Mouse (Mus musculus) 3134 (cell line): ENCODE measurements around the gene Ntrk2.

Experiments used
- DNase-seq: peaks from one replicate; pipeline ENCODE4 v3.0.0-alpha.2; 2011; ENCODE audit warnings: low spot score; ENCODE audit not compliant: insufficient read length; ENCODE audit errors: extremely low read depth

Gene Ntrk2

DNA sequence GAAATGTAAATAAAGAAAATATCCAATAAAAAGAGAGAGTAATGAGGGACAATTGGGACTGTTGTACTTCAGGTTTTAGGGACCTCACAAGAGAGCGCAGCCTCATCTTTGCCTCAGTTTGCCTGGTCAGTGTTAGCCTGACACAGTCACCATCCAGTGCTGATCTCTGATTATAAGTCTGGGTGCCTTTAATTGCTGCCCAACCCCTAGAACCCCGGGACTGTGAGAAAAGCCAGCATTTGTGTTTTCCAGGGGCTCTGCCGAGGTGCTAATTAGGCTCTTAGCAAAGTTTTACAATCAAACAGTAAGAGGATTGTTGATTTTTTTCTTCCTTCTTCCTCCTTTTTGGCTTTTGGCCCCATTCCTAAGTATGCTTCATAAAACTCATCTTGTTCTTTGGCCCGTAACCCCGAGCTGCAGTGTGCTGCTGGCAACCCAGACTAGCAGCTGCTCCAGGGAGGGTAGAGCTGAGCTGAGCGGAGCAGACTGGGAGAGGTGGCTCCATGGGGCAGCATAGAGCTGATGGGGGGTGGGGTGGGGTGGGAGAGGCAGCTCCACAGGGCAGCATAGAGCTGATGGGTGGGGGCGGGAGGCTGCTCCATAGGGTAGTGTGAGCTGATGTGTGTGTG lies 34.5 kb downstream of the Ntrk2 start:
- no peak for DNase-seq

DNA sequence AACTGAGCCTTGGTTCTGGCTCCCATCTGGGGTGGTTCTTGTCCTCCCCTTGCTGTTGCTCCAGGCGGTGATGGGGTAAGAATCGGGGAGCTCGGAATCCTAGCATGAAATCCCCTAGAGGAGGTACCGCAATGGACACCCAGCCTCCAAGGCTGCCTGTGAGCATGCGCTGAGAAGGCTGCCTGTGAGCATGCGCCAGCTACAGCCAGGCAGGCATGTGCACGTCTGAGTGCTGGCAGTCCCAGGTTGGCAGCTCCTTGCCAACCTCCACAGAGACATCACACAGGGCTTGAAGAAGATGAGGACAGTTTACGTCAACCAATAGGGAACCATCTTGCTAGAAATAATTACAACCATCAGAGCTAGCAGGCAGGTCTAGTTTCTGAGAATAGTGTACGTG lies 37.5 kb downstream of the Ntrk2 start:
- DNase-seq, result no peak

DNA sequence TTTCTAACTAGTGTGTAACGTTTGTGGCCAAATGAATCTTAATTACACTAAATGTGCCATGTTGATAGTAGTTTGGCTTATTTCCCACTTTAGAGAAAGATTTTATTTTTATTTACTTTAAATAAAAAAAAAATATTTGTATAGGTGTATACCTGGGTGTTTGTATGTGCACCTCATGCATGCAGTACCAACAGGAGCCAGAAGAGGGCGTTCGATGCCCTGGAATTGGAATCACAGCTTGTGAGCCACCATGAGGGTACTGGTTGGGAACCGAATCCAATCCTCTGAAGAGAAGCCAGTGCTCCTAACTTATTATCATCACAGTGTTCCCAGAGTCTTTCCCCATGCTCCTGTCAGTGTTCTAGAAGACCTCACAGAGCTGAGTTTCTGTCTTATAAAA lies 42.2 kb downstream of the Ntrk2 start:
- DNase-seq, result no peak

DNA sequence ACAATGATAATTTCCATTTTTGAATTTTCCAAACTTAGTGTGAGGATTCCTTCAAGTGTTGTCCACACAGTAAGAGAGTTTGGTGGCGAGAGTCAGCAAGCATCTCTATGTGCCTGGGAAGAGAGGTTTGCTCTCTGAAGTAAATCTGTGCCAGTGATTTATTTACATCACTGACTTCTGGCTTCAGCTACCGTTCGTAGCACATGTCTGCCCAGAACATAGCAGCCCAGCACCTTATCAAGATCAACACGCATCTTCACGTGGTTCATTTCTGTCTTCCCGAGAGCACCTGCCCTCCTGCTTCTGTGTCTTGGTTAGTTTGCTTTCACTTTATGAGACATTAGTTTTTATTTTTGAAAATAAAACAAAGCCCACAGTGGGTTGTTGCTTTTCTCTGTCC lies 47.3 kb downstream of the Ntrk2 start:
- no peak for DNase-seq

DNA sequence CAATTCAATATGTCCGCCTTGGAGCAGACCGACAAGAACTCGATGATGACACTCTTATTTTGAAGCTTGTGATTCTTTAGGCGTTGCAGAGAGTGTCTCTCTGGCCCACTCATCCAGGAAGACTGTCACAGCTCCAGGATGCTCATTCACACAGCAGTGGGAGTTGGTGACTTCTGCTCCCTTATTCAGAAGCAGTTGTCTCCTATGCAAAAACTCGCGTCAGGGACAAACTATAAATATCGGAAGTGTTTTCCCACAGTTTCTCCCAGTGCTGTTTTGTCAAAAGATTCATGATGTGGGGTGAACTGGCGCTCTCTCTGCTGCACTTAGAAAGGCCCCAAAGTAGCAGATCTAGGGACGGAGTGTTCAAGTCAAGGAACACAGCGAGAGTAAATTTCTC lies 59.9 kb downstream of the Ntrk2 start:
- no peak for DNase-seq

DNA sequence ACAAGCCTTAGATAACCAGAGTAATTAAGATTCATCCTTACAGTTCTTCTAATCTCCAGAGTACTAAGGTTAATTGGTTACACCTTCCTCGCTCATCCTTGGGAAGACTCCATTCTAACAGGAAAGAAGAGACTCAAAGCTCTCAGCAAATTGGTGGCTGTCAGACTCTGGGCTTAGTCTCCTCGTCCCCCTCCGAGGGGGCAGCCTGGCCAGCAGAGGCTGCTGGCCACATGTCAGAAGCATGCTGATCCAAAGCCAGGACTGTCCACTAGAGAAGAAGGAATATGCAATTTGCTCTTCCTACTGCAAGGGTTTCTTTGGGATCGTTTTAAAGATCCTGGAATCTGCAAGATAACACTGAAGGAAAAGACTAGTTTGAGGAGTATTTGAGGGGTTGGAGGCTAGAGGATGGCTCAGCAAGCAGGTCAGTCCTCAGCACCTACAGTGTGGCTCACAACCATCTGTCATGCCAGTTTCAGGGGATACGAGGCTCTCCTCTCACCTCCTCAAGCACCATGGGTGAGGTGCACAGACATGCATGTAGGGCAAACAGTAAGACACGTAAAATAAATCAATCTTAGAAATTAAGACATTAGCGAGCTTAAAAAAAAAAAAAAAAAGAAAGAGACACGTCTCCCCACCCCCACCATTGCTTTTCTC lies 60.5 kb downstream of the Ntrk2 start:
- no peak for DNase-seq

DNA sequence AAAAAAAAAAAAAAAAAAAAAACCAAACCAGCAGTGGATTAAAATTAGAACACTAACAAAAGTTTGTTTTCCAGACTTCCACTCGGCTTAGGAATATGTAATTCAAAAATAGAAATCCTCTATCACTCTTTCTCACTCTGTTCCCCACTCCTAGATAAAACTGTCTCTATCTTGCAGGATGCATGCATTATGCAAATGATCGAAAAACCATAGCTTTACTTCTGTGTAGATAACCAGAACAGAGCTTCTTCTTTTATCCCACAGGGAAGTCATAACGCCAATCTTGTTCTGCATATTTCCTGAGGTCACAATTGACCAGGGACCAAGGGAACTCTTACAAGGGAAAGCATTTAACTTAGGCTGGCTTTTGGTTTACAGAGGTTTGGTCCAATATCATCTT lies 76.1 kb downstream of the Ntrk2 start:
- DNase-seq, result no peak

DNA sequence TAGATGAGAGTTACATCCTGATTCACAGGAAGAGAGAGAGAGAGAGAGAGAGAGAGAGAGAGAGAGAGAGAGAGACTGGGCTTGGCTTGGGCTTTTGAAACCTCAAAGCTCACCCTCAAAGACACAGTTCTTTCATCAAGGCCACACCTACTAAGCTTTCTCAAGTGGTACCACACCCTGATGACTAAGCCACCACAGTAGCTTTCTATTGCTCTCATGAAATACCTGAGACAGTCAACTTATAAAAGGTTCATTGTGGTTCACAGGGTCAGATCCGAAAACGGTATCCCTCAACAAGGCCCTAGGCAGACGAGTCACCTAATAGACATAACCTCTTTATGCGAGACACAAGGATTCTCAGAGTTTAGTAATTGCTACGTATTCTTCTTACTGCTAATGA lies 76.5 kb downstream of the Ntrk2 start:
- DNase-seq, result no peak

DNA sequence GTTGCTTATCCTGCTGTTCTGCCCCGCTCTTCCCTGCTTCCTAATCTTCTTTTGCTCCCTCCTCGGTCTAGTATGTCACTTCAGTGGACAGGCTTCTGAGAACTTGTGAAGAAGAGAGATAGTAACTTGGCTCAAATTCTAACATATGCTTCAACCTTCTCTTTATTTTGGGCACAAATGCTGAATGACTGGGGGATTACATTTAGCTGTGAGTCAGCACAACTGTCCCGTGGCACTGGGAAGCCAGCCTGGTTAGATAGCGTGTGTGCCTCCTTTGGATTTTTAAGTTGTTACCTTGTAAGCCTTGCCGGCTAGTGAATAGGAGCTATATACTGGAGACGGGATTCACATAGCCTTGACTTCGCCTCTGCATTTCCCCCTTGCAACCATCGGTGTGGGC lies 79.7 kb downstream of the Ntrk2 start:
- DNase-seq, result no peak

DNA sequence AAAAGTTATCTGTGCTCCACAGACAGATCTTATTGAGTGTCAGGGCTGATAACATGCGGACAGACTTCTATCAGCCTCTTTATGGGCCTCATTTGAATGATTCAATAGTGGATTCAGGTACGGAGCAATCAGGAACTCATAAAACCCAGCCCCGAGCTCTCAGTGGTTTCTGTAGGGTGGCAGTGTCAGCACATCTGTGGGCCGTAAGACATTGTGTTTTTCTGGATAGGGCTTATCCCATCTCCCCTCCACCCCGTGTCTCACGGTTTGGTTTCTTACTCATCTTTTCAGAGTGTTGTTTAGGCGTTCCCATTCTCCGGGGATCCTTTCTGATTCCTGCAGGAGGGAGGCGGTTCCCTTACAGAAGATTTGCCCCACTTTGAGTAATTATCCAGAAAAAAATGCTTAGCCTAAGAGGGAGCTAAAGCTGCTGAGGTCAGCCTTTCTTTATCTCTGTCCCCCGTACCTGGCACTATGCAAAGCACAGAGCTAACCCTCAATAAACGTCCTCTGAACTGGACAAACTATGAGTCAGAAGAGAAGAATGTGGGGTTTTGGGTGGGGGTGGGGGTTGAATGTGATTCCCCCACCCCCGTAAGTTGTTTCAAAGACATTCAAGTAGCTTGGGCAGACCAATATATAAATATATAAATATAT lies 90.0 kb downstream of the Ntrk2 start:
- no peak for DNase-seq

DNA sequence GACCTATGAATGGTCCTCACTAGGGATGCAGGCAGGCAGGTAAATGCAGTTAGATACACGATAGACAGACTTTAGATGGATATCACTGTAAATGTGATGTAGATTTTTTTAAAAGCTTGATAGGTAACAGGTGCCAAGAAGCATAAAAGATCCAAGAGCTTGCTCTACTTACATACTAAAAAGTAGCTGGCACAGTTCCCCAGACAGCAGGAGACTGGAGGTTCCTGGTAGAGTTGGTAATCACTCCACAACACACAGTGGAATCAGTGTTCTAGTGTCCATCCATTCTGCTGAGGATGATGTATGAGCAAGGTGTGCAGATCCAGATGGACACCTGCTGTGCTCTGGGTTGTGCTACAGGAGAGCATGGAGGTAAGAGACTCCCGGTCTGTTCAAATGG lies 93.0 kb downstream of the Ntrk2 start:
- DNase-seq, result no peak

DNA sequence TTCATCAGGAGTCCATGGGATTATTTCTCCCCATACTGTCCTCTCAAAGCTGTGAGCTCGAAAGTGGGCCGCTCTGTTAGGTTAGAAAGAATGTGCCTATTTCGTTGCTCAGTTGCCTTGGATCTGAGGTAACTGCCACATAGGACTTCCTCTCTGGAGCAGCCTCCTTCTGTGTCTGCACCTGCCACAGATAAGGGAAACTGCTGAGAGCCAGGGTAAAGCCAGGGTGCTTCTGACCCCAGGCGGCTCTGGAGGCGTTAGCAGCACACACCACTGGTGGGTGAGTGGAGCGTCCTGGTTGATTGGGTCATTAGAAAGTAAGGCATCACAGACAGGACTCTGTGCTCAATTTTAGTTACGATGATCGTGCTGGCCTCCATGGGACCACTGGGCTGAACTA lies 95.9 kb downstream of the Ntrk2 start:
- no peak for DNase-seq

DNA sequence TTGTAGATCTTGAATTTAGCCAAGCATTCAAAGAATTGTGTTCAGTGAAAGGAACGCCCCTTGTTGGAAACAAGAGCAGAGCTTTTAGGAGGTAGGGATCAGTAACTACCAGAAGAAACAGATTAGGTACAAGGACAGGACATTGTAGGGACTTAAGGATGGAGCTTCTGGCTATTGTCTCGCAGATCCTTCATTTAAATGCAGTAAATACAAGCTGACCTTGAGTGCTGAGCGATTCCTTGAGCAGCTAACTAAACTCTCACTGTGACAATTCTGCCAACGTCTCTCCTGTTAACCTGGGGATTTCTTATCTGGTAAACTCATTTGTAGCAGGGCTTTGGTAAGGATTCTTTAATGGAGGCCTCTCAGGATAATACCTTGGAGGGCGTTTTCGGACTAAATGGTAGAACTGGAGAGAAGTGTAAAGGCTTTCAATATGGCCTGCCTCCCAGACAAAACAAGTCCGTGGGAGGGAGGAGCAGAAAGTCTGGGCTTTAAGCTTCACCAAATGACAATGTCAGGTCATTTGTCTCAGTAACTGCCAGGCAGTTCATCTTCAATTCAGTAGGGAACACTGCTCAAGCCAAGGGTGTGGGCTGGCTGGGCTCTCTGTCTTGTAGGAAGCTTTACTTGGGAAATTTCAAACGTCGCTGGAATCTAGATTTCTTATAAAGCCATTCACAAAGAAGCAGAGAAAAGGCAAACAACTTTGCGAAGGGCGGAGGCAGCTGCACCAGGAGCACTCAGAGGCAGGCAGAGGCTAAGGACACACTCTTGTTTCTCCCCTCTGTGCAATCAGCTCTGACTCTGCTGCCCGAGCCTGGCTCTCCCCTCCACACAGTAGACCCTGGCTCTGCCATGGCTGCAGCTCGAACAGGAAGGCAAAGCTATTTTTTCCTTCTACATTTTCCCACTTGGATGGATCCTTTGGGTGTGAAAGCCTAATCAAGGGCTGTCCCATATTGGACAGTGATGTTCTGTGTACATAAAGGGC lies 98.7 kb downstream of the Ntrk2 start:
- DNase-seq, result no peak

DNA sequence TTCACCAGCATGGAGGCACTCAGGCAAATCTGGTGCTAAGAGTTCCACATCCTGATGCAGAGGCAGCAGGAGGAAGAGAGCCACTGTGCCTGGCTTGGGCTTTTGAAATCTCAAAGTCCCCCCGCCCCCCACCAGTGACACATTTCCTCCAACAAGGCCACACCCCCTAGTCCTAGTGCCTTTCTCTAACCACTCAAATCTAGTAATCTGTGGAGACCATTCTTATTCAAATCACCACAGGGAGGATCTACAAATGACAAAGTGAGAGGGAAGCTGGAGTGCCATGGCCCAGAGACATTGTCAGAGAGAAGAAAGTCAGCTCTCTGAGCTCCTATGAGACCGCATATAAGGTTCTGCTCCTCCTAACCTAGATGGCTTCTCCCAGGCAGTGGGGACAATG lies 105.6 kb downstream of the Ntrk2 start:
- DNase-seq, result no peak

DNA sequence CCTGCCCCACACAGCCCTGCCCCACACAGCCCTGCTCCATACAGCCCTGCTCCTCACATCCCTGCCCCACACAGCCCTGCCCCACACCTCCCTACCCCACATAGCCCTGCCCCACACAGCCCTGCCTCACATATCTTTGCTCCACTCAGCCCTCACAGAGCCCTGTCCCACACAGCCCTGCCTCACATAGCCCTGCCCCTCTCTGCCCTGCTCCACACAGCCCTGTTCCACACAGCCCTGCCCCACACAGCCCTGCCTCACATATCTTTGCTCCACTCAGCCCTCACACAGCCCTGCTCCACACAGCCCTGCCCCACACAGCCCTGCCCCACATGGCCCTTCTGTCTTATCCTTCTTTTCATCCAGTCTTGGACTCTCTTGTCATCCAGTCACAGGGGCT lies 106.2 kb downstream of the Ntrk2 start:
- no peak for DNase-seq

DNA sequence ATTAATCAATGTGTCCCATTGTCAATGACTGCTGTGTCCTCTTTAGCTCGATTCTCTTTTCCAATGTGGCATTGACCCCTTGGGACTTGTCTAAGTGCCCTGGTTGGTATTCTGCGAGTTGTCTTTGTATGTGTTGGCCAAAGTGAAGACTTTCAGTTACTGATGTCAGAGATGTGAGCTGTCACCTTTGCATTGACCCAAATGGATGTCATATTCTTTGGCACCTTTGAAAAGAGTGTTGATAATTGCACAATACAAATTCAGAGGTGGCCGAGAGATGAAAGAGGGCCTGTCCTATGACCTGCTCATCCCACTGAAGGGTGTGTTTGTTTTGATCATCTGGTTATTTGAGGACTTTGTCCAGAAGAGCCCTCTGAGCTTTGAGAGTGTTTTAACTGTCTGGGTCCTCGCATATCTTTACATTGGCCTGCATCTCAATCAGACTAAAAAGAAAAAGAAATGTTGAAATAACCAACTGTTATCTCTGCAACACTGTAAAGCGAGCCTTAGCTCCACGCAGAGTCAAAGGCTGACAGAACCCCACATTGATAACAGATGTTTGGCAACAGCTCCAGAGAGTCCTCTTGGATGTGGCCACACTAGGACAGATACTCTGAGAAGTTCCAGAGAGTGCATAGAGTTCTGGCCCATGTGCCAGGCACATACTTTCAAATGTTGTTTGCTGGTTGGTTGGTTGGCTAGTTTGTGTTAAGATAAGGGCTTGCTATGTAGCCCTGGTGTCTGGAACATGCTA lies 107.9 kb downstream of the Ntrk2 start:
- no peak for DNase-seq

DNA sequence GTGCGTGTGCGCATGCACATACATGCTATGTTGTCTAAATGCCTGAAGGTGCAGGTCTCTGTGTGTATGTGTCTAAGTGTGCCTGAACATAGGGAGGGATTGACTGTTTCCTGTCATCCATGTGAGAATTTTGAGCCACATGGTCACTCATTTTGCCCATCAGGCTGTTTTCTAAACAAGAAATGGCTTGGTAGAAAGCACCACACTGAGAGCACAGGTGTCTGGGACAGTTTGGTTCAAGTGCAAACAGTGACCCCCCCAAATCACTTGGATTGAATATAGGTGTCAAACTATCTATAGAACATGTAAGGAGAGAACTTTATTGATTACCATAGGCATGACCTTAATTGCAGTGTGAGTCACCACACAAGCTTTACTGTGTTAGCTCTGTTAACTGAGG lies 110.0 kb downstream of the Ntrk2 start:
- no peak for DNase-seq

DNA sequence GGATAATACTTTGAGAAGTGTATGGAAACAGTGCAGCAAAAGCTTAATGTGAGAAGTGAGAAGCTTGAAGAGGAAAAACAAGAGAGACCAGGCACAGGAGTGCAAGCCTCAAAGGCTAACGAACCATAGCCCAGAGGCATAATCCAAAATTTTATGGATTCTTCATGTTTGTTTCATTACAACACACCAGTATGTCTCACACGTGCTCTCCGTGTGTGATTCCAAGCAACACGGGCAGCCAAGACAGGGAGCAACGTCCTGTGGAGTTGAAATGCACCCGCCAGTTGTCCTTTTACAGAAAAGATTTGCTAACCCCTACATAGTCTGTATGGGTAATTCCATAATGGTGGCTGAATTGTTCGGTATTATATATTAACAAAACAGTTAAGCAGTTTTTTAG lies 113.9 kb downstream of the Ntrk2 start:
- no peak for DNase-seq

DNA sequence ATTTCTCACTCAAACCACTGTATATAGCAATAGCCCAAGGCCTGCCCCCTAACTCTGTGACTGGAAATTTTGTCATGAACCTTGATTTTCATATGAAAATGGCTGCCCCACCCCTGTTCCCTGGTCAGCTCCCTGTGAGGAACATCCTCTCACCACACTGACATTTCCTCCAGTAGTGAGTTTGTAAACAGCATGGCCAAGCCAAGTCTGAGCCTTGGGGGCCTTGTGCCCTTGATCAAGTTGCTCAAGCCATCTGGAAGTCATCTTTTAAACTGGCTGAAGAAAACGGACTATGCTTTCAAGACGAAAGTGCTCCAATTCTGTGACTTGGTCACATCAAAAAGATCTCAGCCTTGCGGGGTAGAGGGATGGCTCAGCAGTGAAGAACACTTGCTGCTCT lies 114.9 kb downstream of the Ntrk2 start:
- no peak for DNase-seq

DNA sequence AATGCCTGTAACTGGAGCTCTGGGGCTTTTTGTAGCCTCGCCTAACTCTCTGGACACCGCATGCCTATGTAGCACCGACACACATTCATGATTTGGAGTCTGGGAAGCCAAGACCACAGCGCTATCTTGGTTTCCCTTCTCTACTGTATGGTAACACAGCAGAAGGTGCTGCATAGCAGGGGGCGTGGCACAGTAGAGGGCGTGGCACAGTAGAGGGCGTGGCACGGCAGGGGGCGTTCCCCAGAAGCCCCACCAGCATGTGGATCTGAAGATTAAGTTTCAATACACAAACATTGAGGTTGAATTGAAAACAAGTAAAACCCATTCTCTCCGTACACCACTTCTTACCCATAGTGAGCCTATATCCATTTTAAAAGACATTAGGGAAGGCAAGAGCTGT lies 115.3 kb downstream of the Ntrk2 start:
- no peak for DNase-seq

DNA sequence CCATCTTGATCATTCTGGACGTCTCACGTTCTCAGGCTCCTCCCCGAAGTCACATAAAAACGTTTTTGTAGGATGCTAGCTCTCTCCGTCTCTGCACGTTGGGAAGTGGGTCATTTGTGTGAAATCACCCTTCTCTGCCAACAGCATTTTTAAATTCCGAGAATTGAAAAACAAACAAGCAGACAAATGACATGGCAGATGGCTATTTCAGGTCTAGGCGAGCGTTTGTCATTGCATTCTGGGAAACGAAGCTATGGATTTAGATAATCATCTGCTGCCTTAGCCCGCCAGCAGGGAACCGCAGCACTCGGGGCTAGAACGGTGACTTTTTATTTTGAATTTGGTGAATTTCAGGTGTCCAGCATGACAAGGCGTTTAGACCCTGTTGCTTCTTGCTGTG lies 115.8 kb downstream of the Ntrk2 start:
- no peak for DNase-seq
